Mouse (Mus musculus) CD8-positive naive resting alpha-beta T cell, adult 2 months (primary cell): ENCODE data around the gene Ltv1.

Source experiments
- DNase-seq, 2 experiments: peaks; one replicate each; pipeline ENCODE4 v3.0.0; 2022; ENCODE audit warnings: low read depth in 2 of 2, low spot score in 2 of 2

Gene Ltv1

GRCm38 (mm10) chr10:13192731-13193351, at the start of gene Ltv1:
Ltv1 (minus strand) TSS chr10:13193168.
- DNase-seq = peak; percentile 90 to 91

- no peak for DNase-seq
Measured at GRCm38 (mm10) chr10:13240431-13240830, 47.5 kb upstream of the Ltv1 start.

GRCm38 (mm10) chr10:13238188-13238587, 45.2 kb upstream of the Ltv1 start:
- DNase-seq = no peak

DNA sequence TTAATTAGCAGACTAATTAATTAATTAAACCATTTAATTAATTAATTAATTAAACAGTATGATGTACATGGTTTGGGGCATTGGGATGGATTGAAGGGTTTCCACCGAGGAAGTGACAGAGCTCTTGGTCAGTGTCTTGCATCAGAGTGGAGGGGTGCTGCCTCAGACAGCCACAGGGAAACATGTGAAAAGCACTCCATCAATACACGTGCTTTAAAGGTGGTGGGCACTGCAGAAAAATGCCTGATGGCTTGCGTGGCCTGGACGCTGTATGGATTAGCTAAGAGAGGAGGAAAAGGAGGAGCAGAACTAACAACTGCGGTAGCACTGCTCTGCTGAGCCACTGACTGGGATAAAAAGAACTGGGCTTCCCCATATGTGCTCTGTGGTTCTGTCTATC, 43.9 kb upstream of the Ltv1 start:
- DNase-seq = no peak

DNA sequence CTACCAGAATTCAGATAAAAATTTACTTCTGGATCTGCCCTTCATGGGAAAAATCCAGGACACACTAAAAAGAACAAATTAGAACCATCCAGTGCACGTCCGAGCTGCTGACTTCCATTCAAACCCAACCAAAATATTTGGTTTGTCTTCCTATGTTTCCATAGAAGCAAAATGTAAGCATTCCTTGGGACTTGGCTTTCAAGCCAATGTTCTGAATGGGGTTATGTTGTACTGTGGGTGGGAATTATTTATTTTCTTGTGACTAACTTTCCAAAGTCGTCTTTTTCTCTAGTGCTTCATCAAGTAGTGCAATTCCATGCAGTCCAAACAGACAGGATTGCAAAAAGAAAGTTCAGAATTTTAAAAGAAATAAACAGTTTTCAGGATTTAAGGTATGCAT, 41.5 kb upstream of the Ltv1 start:
- DNase-seq = no peak

GRCm38 (mm10) chr10:13233941-13234340, 41.0 kb upstream of the Ltv1 start:
- DNase-seq = no peak

DNA sequence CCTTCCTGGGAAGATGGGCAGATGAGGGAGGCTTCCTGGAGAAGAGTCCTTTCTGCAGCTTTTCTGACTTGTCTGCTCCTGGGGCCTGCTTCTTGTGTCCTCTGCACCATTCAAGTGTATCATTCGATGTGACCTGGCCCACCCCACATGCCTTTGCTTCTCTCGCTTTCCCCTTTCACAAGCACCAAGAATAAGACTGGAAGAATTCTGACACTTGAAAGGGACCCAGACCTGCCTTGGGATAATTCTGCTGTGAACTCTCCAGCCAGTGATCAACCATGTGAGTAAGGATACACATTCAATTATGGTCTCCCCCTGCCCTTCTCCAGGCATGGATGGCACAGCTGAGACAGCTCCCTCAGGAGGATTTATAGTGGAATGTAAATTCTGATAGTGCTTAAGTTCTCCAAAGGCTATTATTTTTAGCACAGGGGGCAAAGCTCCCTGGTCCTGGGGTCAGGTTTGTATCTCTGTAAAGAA, 40.2 kb upstream of the Ltv1 start:
- DNase-seq = no peak

DNA sequence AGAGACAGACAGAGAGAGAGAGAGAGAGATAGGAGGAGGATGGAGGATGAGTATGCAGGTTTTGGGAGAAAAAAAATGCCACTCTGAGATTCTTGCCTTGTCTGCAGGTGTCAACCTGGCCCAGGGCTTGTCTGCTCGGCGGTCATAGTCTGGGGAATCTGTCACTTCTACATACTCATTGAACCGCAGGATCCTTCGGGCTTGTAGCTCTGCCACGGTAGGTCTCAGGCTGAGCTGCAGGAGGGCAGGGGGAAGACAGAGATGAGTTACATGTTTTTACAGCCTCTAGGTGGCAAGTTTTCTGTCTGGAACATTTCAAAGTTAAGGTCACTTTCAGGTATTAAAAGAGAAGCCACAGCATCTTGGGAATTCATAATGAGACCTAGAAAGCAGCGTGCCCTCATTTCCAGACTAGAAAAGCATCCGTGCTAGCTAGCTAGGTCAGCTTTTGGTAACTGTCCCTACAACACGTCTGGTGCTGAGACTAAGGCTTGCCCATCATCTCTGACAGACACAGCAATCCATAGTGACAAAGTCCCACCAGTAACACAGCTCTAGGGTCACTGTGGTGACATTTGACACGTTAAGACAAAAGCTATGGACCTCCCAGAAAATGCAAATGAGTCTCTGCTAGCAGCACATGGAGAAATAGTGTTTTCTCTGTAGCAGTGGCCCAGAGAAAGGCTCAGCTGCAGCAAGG, 39.6 kb upstream of the Ltv1 start:
- DNase-seq = no peak

DNA sequence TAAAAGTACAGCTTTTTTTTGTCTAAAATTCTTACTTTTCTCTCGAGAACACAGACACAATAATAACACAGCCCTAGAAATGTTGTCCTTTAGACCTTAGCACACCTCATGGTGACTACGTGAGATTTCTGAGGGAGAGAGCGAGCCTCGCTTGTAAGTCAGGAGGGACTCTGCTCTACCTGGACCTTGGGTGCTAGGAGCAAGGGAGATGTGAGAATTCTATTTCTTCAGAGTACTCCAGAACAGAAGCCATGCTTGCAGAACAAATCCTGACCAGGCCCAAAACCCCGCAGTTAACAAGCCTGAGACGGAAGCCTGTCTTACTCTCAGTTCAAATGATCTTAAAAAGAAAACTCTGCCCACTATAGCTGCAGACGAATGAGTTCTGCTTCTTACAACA, 37.7 kb upstream of the Ltv1 start:
- no peak for DNase-seq

DNA sequence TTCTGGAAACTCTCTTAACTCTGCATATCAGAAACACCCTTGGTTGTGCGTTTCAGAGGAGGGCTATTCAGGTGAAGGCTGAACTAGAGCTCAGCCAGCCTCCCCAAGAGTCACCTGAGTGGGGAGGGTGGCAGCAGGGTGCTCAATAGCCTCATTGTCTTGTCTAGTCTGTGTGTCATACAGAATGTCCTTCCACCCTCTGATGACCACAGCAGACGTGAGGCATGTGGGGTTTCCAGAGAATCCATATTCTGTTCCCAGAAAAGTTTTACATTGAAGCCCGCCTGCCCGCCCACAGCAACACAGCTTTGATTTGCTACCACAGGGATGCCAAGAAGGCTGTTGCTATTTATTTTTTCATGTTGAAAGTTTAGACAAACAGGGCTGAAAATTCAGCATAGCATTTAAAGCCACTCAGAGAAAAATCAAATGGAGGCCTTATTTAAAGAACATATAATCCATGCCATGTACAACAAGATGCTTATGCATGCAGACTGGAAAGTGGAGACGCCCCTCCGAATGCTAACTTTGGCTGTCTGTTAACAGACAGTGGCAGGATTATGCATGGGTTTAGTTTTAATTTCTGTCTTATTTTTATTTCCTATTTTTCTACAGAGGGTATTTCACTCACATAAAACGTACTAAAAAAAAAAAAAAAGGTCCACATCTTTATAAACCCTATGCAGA, 32.6 kb upstream of the Ltv1 start:
- no peak for DNase-seq

GRCm38 (mm10) chr10:13222135-13222534, 29.2 kb upstream of the Ltv1 start:
- no peak for DNase-seq

GRCm38 (mm10) chr10:13220061-13220460, 27.1 kb upstream of the Ltv1 start:
- no peak for DNase-seq

GRCm38 (mm10) chr10:13213956-13214355, 21.0 kb upstream of the Ltv1 start:
- DNase-seq = no peak

GRCm38 (mm10) chr10:13212829-13213228, 19.9 kb upstream of the Ltv1 start:
- DNase-seq = no peak

GRCm38 (mm10) chr10:13212326-13212725, 19.4 kb upstream of the Ltv1 start:
- no peak for DNase-seq

DNA sequence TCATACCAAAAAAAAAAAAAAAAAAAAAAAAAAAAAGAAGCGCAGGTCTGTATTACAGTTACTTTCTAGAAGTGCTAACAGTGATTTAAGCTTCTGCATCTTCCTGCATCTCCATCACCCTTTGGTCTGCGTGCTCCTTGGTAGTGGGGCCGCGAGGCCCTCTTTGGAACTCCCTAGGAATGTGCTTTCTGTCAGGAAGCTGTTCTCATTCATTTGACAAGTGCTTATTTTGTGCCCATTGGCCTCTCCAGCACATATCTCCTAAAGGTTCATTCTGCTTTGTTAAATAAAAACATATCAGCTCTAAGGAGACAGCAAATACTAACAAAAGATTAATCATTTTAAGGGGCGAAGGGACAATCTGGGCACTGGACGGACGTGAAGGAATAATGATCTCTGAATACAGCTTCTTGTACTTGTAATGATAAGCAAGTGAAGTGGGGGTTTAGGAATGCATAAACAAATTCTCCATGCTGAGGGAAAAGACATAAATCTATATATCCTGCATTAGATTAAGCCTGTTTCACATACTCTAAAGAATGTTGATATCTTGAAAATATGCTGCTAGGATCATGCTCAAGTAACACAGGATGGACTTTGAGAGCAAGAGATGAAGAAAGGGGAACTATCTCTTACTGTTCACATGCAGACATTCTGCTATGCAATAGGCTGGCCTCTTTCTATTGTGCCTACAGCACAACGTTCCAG, 17.1 kb upstream of the Ltv1 start:
- no peak for DNase-seq

GRCm38 (mm10) chr10:13209506-13209905, 16.5 kb upstream of the Ltv1 start:
- no peak for DNase-seq

- no peak for DNase-seq
Measured at GRCm38 (mm10) chr10:13209061-13209460, 16.1 kb upstream of the Ltv1 start.

GRCm38 (mm10) chr10:13201741-13202293, 8.8 kb upstream of the Ltv1 start:
- DNase-seq = no peak

- DNase-seq = no peak
Measured at GRCm38 (mm10) chr10:13200862-13201261, 7.9 kb upstream of the Ltv1 start.

- DNase-seq = no peak
Measured at GRCm38 (mm10) chr10:13199234-13199633, 6.3 kb upstream of the Ltv1 start.
